Mouse (Mus musculus): Measurements from ENCODE around the gene Fgg. TPM values are rescaled to one million over a fixed set of nuclear protein-coding genes. Genes with fewer than 3 reads are reported as not detected.
A peak's percentile ranks its signal among the peaks of the same experiment; 100 is the strongest.

Gene Fgg
- polyA plus RNA-seq, 1 experiment from 2014 or later: not detected

DNA sequence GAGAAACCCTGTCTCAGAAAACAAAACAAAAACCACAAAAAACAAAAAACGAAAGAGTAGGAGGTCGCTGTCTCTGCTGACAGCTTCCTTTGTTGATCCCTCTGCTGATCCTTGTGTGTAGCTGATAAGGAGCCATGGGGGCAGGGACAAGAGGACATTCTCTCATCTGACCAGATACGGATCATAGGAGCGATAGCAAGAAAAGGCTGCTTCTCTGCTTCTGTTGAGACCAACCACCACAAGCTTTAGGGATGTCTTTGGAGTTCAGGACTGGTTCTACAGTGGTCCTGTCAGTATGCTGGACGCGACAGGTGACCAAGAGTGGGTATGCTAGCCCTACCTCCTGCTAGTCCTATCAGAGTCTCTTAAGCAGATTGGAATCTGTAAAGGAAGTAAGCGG lies 45.6 kb downstream of the Fgg start:
- H3K27ac ChIP-seq (ENCODE audit: low read depth, low read length): no peak overlapping the region
- no peaks in the 10 kb centered on the region for H3K9me3 ChIP-seq (ENCODE audit: control insufficient read depth, low read length)
- H3K4me3 ChIP-seq (ENCODE audit: low read depth, low read length): no peak overlapping the region
- peaks cover 3% of the 10 kb centered on the region; the same call in 1 of the 2 replicates for H3K4me1 ChIP-seq (replicated peaks; ENCODE audit: control insufficient read depth, insufficient read depth, low read length)
- no peaks in the 10 kb centered on the region; the same call in 1 of the 2 replicates for H3K36me3 ChIP-seq (ENCODE audit: control insufficient read depth, insufficient read depth, low read length)
- no peak overlapping the region for H3K9ac ChIP-seq (ENCODE audit: low read length)
- DNase-seq (ENCODE audit: low spot score) (no peak), ATAC-seq (replicated peaks; ENCODE audit: low FRiP score) (no peak)
- H3K27me3 ChIP-seq (ENCODE audit: control insufficient read depth, insufficient read depth, low read length): no peaks in the 10 kb centered on the region
- WGBS: 89% methylated on average over 7 of the region's 7 CpGs
- H3K4me2 ChIP-seq (ENCODE audit: low read depth, low read length, severe bottlenecking): no peak overlapping the region

DNA sequence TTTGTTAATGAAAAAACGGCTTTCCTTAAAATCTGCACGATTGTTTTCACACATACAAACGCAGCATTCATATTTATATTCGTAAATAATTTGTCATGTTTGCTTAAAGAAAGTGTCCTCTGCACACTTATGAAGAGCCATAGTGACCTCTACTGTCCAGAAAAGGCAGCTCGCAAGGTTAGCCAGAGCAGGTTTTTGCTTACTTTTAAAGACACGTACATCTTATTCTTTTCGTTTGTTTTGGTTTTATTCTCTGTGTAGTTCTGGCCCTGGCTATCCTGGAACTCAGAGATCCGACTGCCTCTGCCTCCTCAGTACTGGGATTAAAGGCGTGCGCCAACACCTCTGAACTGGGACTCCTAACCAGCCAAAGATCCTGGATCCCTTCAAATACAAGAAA lies 46.2 kb downstream of the Fgg start:
- Histone ChIP-seq H3K4me3 (ENCODE audit: low read depth, low read length) (no peak overlapping the region), H3K9ac (ENCODE audit: low read length) (no peak overlapping the region), H3K4me1 (replicated peaks; ENCODE audit: control insufficient read depth, insufficient read depth, low read length) (peaks cover 3% of the 10 kb centered on the region; the same call in 1 of the 2 replicates), H3K4me2 (ENCODE audit: low read depth, low read length, severe bottlenecking) (no peak overlapping the region), H3K9me3 (ENCODE audit: control insufficient read depth, low read length) (no peaks in the 10 kb centered on the region), H3K27ac (ENCODE audit: low read depth, low read length) (no peak overlapping the region), H3K27me3 (ENCODE audit: control insufficient read depth, insufficient read depth, low read length) (no peaks in the 10 kb centered on the region), H3K36me3 (ENCODE audit: control insufficient read depth, insufficient read depth, low read length) (no peaks in the 10 kb centered on the region; the same call in 1 of the 2 replicates)
- ATAC-seq (replicated peaks; ENCODE audit: low FRiP score) (no peak), DNase-seq (ENCODE audit: low spot score) (no peak)
- 38% methylated on average over 10 of the region's 10 CpGs for WGBS

DNA sequence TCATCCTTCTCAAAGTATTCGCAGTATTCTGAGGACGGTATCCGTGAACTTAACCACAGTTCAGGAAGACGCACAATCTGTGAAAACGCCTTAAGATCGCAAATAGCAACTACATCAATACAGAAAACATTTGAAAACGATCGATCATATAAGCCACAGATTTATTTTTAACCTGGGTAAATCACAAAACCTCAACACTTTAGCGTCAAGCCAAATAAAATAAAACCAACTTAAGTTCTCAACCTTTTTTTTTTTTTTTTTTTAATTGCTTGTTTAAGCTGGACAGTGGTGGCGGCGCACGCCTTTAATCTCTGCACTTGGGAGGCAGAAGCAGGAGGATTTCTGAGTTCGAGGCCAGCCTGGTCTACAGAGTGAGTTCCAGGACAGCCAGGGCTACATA lies 47.2 kb downstream of the Fgg start:
- no peak for DNase-seq (ENCODE audit: low spot score)
- Histone ChIP-seq H3K9ac (ENCODE audit: low read length) (no peak overlapping the region), H3K9me3 (ENCODE audit: control insufficient read depth, low read length) (no peaks in the 10 kb centered on the region), H3K4me3 (ENCODE audit: low read depth, low read length) (peak overlapping the region; percentile 76), H3K4me2 (ENCODE audit: low read depth, low read length, severe bottlenecking) (no peak overlapping the region), H3K36me3 (ENCODE audit: control insufficient read depth, insufficient read depth, low read length) (no peaks in the 10 kb centered on the region; the same call in 1 of the 2 replicates), H3K4me1 (replicated peaks; ENCODE audit: control insufficient read depth, insufficient read depth, low read length) (peaks cover 3% of the 10 kb centered on the region; the same call in 1 of the 2 replicates), H3K27ac (ENCODE audit: low read depth, low read length) (no peak overlapping the region), H3K27me3 (ENCODE audit: control insufficient read depth, insufficient read depth, low read length) (no peaks in the 10 kb centered on the region)
- ATAC-seq (replicated peaks; ENCODE audit: low FRiP score): no peak
- 36% methylated on average over 13 of the region's 13 CpGs for WGBS

DNA sequence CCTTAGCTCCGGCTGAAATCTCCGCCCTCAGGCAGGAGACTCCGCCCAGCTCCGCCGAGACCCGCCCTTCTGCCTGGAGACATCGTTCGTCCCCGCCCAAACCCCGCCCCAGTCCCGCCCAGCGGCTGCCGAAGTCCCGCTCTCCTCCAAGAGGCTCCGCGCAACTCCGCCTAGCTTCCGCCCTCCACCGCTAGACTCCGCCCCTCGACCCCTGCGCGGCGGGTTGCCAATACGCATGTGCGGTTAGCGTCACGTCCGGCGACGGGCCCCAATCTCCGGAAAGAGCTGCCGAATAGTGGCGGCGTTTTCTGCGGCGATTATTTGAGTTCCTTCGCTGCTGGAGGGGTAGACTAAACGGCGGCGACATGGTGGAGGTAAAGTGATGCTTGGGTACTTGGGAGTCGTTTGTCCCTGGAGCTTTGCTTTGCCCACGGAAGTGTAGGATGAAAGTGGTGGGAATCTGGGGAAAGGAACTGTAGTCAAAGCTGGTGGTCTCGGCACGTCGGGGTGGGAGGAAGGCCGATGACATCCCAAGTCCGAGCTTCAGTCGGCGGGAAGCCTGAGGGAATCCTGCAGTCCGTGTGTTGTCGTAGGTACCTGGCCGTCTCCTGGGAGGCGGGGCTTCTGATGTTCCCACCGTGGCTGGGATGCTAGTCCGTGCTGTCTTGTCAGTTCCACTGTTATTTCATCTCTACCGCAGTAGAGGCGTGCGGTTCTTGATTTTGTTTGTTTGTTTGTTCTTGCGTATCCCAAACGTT lies 47.9 kb downstream of the Fgg start, which contains the start of gene Plrg1:
Gene Plrg1, plus strand, starts transcription at position 242 of the 758 bp plus-strand sequence.
- under 1% methylated on average over 61 of the region's 61 CpGs for WGBS
- H3K4me2 ChIP-seq (ENCODE audit: low read depth, low read length, severe bottlenecking): peak within 1 kb of the TSS; percentile 68
- no peak within 1 kb of the TSS for H3K27ac ChIP-seq (ENCODE audit: low read depth, low read length)
- ATAC-seq (replicated peaks; ENCODE audit: low FRiP score): peak; percentile 99
- peak within 1 kb of the TSS; percentile 75 for H3K9ac ChIP-seq (ENCODE audit: low read length)
- H3K36me3 ChIP-seq (ENCODE audit: control insufficient read depth, insufficient read depth, low read length): peaks cover 3% of the 10 kb centered on the region; the same call in 1 of the 2 replicates
- H3K4me3 ChIP-seq (ENCODE audit: low read depth, low read length): peak within 1 kb of the TSS; percentile 76
- H3K27me3 ChIP-seq (ENCODE audit: control insufficient read depth, insufficient read depth, low read length): no peaks in the 10 kb centered on the region
- peaks cover 3% of the 10 kb centered on the region; the same call in 1 of the 2 replicates for H3K4me1 ChIP-seq (replicated peaks; ENCODE audit: control insufficient read depth, insufficient read depth, low read length)
- peak; percentile 99 for DNase-seq (ENCODE audit: low spot score)
- no peaks in the 10 kb centered on the region for H3K9me3 ChIP-seq (ENCODE audit: control insufficient read depth, low read length)

DNA sequence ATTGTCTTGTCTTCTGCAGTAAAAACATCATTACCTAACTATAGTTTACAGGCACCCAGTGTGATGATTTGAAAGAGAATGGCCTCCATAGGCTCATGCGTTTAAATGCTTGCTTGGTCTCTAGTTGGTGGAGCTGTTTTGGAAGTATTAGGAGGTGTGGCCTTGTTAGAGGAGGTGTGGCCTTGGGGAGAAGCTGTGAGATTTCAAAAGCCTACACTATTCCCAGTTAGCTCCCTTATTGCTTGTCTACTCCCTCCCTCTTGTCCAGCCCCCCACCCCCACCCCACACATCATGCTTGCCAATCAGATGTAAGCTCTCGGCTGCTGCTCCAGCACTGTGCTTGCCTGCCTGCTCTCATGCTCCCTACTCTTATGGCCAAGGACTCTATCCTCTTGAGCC lies 49.5 kb downstream of the Fgg start:
- Histone ChIP-seq H3K9me3 (ENCODE audit: control insufficient read depth, low read length) (no peaks in the 10 kb centered on the region), H3K27me3 (ENCODE audit: control insufficient read depth, insufficient read depth, low read length) (no peaks in the 10 kb centered on the region), H3K4me3 (ENCODE audit: low read depth, low read length) (no peak overlapping the region), H3K36me3 (ENCODE audit: control insufficient read depth, insufficient read depth, low read length) (peaks cover 3% of the 10 kb centered on the region; the same call in 1 of the 2 replicates), H3K27ac (ENCODE audit: low read depth, low read length) (no peak overlapping the region), H3K4me1 (replicated peaks; ENCODE audit: control insufficient read depth, insufficient read depth, low read length) (peaks cover 3% of the 10 kb centered on the region; the same call in 1 of the 2 replicates), H3K4me2 (ENCODE audit: low read depth, low read length, severe bottlenecking) (no peak overlapping the region), H3K9ac (ENCODE audit: low read length) (no peak overlapping the region)
- WGBS: 92% methylated on average over 2 of the region's 2 CpGs
- ATAC-seq (replicated peaks; ENCODE audit: low FRiP score) (no peak), DNase-seq (ENCODE audit: low spot score) (no peak)

Other genes with a start within 250 kb of the Fgg start
- 2.5 TPM in 2 replicates for gene Rbm46, start 131.2 kb upstream of the Fgg start, polyA plus RNA-seq (2014; fragmentation: Nextera tagmentation; extraction: Ambion mirVana)
- not detected in 2 replicates for gene Lrat, start 103.8 kb upstream of the Fgg start, polyA plus RNA-seq (2014; fragmentation: Nextera tagmentation; extraction: Ambion mirVana)
- gene Fga, start 18.4 kb downstream of the Fgg start, polyA plus RNA-seq (2014; fragmentation: Nextera tagmentation; extraction: Ambion mirVana): not detected in 2 replicates
- not detected in 2 replicates for gene Fgb, start 42.1 kb downstream of the Fgg start, polyA plus RNA-seq (2014; fragmentation: Nextera tagmentation; extraction: Ambion mirVana)
- gene Plrg1, start 47.8 kb downstream of the Fgg start, polyA plus RNA-seq (2014; fragmentation: Nextera tagmentation; extraction: Ambion mirVana): 129 and 135 TPM in 2 replicates
- gene Dchs2, start 120.2 kb downstream of the Fgg start, polyA plus RNA-seq (2014; fragmentation: Nextera tagmentation; extraction: Ambion mirVana): 0.05 TPM in 1 of 2 replicates, not detected in the other

All from forebrain, embryonic 11.5 days (tissue).